Mouse (Mus musculus) gastrocnemius, adult 2 months (tissue): ENCODE measurements around the gene Acvr1. TPM values are rescaled to one million over a fixed set of nuclear protein-coding genes. Genes with fewer than 3 reads are reported as not detected.

ENCODE experiments used
- DNase-seq: peaks from one replicate; pipeline ENCODE4 v3.0.0; 2022
- H3K27ac ChIP-seq: fragments of 200-600 bp; 2 replicates; pipeline ENCODE4 v1.8.1; 2022; ENCODE audit warnings: mild to moderate bottlenecking
- H3K4me3 ChIP-seq: fragments of 200-600 bp; 2 replicates; pipeline ENCODE4 v1.8.1; 2022; ENCODE audit warnings: mild to moderate bottlenecking, moderate library complexity
- CTCF ChIP-seq: fragments of 200-600 bp; IDR thresholded peaks from 2 replicates; pipeline ENCODE4 v1.8.1; 2022; ENCODE audit warnings: antibody characterized with exemption, mild to moderate bottlenecking, moderate library complexity
- intact Hi-C: fragments of 180-260 bp; cut with DNase I; formaldehyde crosslinking; loops from one replicate; pipeline ENCODE4 v1.15.1; 2025
- total RNA-seq, 2 experiments: library from RNA; stranded (reverse); gene quantifications; 2 replicates each; pipeline ENCODE4 v1.2.3; 2021

Gene Acvr1
- total RNA-seq, 2 experiments from 2014 or later: 17.6 to 23.2 TPM

DNA sequence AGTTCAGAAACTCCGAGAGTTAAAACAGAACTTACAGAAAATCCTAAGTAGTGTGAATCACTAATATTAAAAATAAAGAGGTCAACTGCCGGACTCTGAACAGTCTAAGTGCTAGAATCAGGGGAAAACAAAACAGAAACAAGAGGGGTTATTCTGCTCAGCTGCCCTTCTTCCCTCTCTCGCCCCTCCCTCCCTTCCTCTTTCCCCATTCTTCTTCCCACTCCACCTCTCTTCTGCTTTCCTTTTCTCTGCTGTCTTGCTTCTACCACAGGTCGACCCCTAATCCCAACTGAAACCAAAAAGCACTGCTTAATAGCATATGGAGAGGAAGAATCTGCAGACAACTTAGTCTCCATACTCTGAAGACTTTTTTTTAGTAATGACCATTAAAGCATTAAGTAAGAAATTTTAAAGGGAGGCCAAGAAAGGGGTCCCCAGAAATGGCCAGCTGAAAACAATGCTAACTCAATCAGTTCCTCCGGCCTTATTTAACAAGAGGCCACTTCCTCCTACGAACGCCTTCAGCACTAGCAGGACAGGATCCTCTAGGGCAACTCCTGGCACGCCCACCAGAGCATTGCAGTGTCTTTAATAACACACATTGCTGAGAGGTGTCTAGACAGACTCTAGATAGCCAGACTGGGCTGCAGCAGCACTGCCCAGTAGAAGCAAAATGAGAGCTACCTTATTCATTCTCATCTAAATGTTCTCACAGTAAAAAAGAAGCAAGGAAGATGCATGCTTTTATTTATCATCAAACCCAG is 70.1 kb downstream of the Acvr1 start:
- Histone ChIP-seq H3K4me3 (peak overlapping the region; percentile 17; the same call in 1 of the 2 replicates), H3K27ac (no peak overlapping the region; the same call in 1 of the 2 replicates)
- intact Hi-C loops: no loop called here
- TF ChIP-seq CTCF: no peak
- peak; percentile 66 for DNase-seq

DNA sequence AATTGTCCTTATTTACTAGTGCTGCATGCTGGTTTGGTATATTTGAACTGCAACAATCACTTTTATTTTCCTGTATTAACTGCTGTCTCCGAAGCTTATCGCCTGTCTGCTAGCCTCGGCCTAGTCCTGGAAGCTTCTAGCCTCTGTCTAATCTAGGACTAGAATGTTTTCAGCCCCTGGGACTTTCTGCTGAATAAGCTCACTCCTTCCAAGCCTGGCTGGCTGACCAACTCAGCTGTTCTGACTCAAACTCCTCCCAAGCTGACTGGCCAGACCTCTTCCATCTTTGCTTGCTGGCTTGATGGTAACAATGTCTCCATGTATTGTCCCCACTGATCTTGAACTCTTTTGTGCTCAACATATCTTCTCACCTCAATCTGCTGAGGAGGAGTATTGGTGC is 71.7 kb downstream of the Acvr1 start:
- Histone ChIP-seq H3K4me3 (no peak overlapping the region), H3K27ac (peak overlapping the region; percentile 35; the same call in 1 of the 2 replicates)
- intact Hi-C loops: no loop called here
- TF ChIP-seq CTCF: no peak
- peak; percentile 50 for DNase-seq

DNA sequence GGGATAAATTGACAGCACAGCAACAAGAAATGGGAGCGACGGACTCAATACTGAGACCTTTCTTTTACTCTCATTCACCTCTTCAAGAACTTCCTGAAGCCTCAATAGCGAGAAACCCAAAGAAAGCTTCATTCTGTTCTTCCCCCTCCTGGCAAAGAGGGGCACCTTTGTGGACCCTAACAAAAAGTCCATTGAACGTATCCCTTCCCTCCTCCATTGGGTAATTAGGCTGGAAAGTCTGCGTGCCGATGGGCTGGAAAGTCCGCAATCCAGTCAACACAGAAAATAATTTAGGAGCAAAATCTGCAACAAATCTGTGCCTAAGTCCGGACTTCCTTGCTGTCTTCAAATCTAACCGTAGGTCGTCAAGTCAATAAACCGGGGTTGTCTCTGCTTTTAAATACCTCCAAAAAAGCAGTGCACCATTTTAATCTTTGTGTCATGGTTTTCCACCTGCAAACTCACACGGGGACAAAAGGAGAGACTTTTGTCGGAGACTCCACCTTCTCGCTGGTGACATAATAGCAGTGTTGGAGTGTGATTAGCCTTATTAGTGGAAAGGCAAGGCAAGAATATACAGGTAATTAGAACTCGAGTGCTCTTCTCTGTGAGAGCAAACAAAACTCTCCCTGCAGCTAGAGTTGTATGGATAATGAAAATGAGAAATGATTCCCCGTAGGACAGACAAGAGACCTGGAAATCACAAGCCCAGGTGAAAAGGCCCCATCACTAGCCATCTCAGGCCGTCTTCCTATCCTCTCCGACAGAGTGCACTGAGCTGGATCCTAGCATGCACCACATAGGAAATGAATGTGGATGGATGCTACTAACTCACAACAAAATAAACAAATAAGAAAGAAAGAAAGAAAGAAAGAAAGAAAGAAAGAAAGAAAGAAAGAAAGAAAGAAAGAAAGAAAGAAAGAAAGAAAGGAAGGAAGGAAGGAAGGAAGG is 73.0 kb downstream of the Acvr1 start:
- no peak for TF ChIP-seq CTCF
- intact Hi-C loops: loop anchor here (5.0 kb wide), 1 partner anchor 38 kb away; no protein-coding TSS in a partner anchor
- no peak for DNase-seq
- Histone ChIP-seq H3K4me3 (no peak overlapping the region), H3K27ac (no peak overlapping the region)

DNA sequence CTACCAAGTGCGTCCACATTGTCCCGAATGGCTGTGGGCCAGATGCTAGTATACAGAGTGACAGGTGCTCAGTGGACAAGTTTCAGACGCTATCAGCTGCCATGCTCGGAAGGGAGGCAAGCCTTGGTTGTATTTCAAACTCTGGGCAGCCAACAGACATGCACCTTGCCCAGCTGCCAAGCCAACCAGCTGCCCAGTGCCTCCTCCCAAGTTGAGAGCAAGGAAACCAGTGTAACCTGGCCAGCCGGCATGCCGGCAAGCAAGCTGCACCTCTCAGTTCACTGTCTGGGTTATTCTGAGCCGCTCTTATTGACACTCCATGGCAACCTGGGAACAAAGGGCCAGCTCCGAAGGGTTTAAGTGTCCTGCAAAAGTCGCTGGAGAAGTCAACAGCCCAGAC is 77.7 kb downstream of the Acvr1 start:
- intact Hi-C loops: loop anchor here (2.0 kb wide), 1 partner anchor 78 kb away; the partner anchor contains the start of genes Acvr1 and Upp2
- TF ChIP-seq CTCF: no peak
- Histone ChIP-seq H3K4me3 (peak overlapping the region; percentile 53), H3K27ac (peak overlapping the region; percentile 82)
- DNase-seq: peak; percentile 90

DNA sequence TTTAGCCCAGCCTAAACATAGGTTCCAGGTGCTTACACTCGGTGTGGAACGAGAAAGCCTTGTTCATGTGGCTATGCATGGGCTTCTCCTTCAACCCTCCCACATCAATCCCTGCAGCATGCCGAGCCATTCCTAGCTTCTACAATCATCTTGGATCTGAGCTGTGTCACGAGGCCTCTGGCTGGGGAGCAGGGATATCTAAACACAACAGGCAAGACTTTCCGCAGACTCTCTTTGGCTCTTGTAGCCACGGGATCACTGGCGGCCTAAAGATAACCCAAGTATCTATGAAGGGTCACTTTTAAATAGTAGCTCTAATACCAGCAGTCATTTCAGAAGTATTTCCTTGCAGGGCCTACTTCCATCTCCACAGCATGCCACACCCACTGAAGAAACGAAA is 78.6 kb downstream of the Acvr1 start:
- TF ChIP-seq CTCF: no peak
- H3K27ac ChIP-seq: peak overlapping the region; percentile 82
- DNase-seq: peak; percentile 64
- intact Hi-C loops: loop anchor here (2.0 kb wide), 1 partner anchor 78 kb away; the partner anchor contains the start of genes Acvr1 and Upp2
- peak overlapping the region; percentile 53 for H3K4me3 ChIP-seq

DNA sequence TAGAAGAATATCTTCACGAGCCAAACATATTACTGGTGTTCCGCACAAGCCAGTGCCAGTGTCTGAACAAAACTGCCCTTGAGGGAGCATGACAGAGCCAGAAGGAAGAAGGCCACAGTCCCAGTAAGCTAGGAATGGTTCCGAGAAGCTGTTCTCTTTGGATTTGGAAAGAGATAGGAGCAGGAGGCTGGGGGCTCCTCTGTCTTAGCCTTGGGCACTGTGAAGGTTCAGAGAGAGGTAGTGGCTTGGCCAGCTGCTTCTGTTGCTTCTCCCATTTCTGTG is 79.7 kb downstream of the Acvr1 start:
- DNase-seq: no peak
- Histone ChIP-seq H3K27ac (peak overlapping the region; percentile 82), H3K4me3 (no peak overlapping the region)
- no peak for TF ChIP-seq CTCF
- intact Hi-C loops: no loop called here

DNA sequence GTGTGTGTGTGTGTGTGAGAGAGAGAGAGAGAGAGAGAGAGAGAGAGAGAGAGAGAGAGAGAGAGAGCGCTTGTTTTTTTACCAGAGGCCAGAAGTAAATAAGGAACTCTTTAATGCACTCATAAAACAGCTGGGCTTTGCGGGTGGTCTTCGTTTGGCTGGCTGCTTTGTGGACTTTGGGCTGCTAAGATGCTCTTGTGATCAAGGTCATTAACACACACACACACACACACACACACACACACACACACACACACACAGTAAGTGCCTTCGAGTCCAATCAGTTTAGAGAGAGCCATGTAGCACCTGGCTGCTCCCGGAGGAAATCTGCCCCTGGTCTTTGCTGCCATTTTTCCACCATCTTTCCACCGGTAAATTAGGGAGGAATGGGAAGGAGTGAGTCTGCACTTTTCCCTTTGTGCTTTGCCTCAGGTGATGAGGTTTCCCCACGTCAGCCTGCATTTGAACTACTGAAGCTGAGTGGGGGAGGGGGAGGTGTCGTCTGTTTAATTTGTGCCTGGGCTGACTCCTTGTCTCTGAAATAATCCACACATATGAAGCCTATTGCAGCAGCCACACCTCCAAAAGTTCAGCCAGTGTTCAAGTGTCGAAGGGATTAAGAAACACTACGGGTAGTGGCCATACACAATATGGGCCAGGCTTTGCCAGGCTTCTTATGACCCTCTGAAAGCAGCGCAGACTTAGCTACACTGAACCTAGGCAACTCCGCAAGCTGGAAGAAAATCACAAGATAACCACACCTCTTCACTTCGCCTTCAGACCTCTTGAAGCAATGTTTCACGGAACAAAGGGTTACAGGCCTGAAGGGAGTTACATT is 80.3 kb downstream of the Acvr1 start:
- DNase-seq: no peak
- no peak overlapping the region for H3K4me3 ChIP-seq
- no peak for TF ChIP-seq CTCF
- intact Hi-C loops: no loop called here
- H3K27ac ChIP-seq: peak overlapping the region; percentile 82

DNA sequence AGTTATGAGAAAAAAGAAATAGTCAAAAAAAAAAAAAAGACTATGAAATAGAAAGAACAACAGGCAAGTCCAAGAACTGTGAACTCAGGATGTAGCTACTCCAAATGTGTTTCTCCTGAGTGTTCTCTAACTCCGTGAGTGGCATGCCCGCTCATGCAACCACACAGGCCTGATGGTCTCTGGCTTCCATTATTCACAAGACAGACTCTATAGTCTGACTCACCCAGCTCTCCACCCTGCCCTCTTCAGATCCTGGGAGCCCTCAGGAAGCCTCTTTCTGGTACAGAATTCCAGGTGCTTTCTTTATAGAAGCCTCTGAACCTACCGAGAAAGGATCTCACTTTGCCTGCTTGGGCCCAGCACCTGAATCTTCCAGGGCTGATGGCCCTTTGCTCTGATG is 81.3 kb downstream of the Acvr1 start:
- TF ChIP-seq CTCF: no peak
- Histone ChIP-seq H3K27ac (no peak overlapping the region), H3K4me3 (no peak overlapping the region)
- intact Hi-C loops: no loop called here
- DNase-seq: no peak

DNA sequence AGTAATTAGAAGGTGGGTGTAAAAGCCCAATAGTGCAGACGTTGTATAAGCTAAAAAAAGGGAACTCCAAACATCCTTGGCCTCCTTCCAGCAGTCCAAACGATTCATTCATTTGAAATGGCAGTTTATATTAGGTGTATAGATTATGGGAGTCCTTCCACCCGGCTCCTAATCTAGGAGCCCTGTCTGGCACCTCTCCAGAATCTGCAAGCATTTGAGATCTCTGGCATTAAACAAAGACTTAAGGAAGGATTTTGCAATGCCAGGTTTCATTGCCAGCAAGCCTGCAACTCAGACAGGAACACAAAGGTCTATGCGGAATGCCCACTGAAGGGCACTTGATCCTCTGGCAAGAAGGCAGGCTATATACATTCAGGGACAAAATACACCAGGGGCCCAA is 81.8 kb downstream of the Acvr1 start:
- intact Hi-C loops: no loop called here
- Histone ChIP-seq H3K4me3 (no peak overlapping the region), H3K27ac (no peak overlapping the region)
- no peak for DNase-seq
- TF ChIP-seq CTCF: no peak

DNA sequence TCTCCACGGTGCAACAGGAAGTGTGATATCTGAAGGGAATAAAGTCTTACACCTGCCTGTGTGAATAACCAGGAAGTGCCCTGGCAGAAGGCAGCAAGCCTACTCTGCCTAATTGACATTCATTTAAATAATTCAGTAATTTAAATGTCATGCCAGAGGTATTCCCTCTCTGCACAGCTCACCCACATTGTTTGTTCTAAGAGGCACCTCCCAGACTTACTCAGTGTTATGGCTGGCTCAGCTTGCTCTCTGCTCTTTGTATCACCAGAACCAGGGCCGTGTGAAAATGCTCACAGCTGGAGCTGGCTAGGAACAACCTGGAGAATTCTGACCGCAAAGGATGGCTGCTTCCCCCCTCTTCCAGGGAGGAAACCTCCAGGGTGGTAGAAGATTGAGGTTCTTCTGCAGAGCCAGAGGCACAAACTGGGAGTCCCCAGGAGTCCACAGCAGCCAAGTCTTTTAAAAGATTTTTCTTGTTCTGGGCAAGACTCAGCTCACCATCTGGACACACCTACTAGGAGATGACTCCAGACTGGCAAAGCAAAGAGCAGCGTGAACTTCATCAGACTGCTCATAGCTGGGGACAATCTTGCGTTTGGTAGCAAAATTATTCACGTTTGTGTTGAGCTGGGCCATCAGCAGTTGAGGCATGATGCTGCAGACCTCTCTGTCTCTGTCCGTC is 82.5 kb downstream of the Acvr1 start:
- DNase-seq: no peak
- no peak overlapping the region for H3K27ac ChIP-seq
- H3K4me3 ChIP-seq: no peak overlapping the region
- TF ChIP-seq CTCF: no peak
- intact Hi-C loops: no loop called here

DNA sequence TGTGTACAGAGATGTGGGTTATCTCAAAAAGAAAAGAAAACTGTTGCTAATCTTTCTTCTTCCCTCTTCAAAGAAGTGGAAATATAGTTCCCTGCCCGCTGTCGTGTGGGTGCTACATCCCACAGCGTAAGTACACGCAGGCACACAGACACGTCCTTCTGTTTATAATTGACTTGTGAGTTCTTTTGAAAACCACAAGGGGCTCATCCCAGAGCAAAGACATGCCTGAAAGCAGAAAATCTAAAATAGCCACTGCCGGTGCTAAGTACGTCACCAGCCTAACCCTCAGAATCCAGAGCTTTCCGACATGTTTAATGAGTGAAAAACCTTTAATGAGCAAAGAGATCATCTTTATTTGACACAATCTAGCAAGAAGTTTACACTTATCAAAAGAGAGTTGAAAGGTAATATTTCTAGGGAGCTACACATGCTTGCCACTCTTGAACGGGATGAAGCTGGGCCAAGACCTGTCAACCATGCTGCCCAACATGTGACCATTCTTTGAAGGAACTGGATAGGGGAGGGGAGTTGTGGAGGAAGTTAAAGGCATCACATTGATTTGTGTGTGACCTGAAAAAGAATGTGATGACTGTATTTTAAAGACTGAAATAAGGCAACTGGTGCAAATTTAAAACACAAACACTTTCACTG is 85.4 kb downstream of the Acvr1 start:
- no peak for DNase-seq
- intact Hi-C loops: no loop called here
- TF ChIP-seq CTCF: no peak
- Histone ChIP-seq H3K4me3 (no peak overlapping the region), H3K27ac (no peak overlapping the region)
